Mouse (Mus musculus): ENCODE measurements around the gene Pigw. TPM values are rescaled to one million over a fixed set of nuclear protein-coding genes. Genes with fewer than 3 reads are reported as not detected.

The Pigw gene
- polyA plus RNA-seq, 1 experiment from 2014 or later, result 3.1 TPM

DNA sequence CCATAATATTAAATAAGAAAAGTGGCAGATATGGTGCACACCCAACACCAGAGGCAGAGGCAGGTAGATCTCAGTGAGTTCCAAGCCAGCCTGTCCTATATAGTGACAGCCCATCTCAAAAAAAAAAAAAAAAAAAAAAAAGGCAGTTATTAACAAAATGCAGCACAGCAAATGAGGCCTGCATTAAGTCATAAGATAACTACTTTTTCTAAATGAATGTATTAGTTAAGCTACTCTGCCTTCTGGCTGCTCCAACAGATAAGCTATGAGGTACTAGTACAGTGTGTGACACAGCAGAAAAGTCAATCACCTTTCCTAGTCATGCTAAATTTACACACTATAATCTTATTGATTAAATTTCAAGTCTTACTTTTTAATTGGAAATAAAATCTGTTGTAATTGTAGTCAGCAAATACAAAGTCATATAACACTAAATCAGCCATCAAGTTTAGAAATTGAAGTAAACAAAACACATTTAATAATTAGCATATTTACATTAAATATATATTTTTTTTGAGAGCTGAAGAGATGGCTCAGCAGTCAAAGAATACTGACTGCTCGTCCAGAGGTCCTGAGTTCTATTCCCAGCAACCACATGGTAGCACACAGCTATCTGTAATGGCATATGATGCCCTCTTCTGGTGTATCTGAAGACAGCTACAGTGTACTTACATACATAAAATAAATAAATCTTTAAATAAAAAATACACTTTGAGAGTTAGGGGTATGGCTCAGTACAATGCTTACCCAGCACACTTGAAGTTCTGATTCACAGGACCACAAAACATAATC, 6.8 kb downstream of the Pigw start:
- Histone ChIP-seq H3K9me3 (ENCODE audit: control insufficient read depth, low read length) (no peaks in the 10 kb centered on the region), H3K4me1 (ENCODE audit: control insufficient read depth, insufficient read depth, low read length) (no peaks in the 10 kb centered on the region), H3K27me3 (ENCODE audit: control insufficient read depth, insufficient read depth, low read length) (no peaks in the 10 kb centered on the region), H3K4me3 (ENCODE audit: low read depth, low read length) (no peak overlapping the region), H3K4me2 (ENCODE audit: low read depth, severe bottlenecking) (no peak overlapping the region), H3K27ac (replicated peaks; ENCODE audit: low read depth, low read length) (no peak overlapping the region), H3K36me3 (ENCODE audit: control insufficient read depth, insufficient read depth, low read length) (no peaks in the 10 kb centered on the region), H3K9ac (ENCODE audit: low read length) (no peak overlapping the region)
- DNase-seq (ENCODE audit: low spot score) (no peak), ATAC-seq (ENCODE audit: insufficient number of reproducible peaks, low FRiP score, low TSS enrichment, low read depth) (no peak)
- 66% methylated on average over 1 of the region's 1 CpGs for WGBS

DNA sequence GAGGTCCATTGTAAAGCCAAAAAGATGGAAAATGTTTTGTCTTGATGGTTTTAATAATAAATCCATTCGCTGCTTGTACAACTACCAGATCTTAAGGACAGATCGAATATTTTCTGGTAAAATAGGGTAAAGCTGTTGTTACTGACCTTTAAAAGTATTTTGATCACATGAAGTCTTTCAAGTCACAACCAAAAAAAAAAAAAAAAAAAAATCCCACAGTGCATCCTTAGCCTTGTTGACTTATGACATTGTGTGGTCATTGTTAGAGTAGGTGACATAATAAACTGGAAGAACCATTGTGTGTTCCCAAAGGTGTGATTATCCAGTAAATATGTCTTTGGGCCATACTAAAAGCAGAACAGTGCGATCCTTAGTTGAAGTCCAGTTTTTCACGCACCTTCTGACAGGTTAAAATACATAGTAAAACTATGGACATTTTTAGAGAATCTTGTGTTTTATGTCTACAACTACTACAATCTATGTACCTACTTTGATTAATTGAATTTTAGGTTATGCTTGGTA, 8.5 kb downstream of the Pigw start:
- peak overlapping the region; percentile 95 for H3K9ac ChIP-seq (ENCODE audit: low read length)
- no peak for DNase-seq (ENCODE audit: low spot score)
- no peaks in the 10 kb centered on the region for H3K9me3 ChIP-seq (ENCODE audit: control insufficient read depth, low read length)
- 79% methylated on average over 4 of the region's 4 CpGs for WGBS
- H3K4me3 ChIP-seq (ENCODE audit: low read depth, low read length), result peak overlapping the region; percentile 88
- peaks cover 6% of the 10 kb centered on the region for H3K4me1 ChIP-seq (ENCODE audit: control insufficient read depth, insufficient read depth, low read length)
- no peaks in the 10 kb centered on the region for H3K27me3 ChIP-seq (ENCODE audit: control insufficient read depth, insufficient read depth, low read length)
- H3K27ac ChIP-seq (replicated peaks; ENCODE audit: low read depth, low read length), result no peak overlapping the region
- H3K36me3 ChIP-seq (ENCODE audit: control insufficient read depth, insufficient read depth, low read length), result no peaks in the 10 kb centered on the region
- ATAC-seq (ENCODE audit: insufficient number of reproducible peaks, low FRiP score, low TSS enrichment, low read depth), result no peak
- peak overlapping the region; percentile 77 for H3K4me2 ChIP-seq (ENCODE audit: low read depth, severe bottlenecking)

DNA sequence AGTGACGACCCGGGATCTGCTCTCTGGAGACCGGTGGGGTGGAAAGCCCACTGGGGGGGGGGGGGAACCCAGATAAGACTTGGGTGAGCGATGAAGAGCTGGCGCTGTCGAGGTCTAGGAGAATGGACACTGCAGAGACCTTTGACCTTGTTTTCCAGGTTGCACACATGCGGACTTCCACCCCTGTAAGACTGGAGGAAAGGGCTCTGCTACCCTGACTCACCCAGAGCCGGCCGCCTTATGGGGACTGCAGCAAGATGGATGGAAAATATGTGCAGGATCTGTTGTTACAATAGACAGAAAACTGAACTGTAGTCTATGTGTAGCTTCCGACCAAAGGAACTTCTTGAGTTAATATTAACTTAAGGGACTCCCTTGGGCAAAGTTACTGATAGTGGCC, 9.0 kb downstream of the Pigw start:
- Histone ChIP-seq H3K36me3 (ENCODE audit: control insufficient read depth, insufficient read depth, low read length) (no peaks in the 10 kb centered on the region), H3K4me3 (ENCODE audit: low read depth, low read length) (peak overlapping the region; percentile 88), H3K4me1 (ENCODE audit: control insufficient read depth, insufficient read depth, low read length) (peaks cover 6% of the 10 kb centered on the region), H3K9ac (ENCODE audit: low read length) (peak overlapping the region; percentile 95), H3K27me3 (ENCODE audit: control insufficient read depth, insufficient read depth, low read length) (no peaks in the 10 kb centered on the region), H3K27ac (replicated peaks; ENCODE audit: low read depth, low read length) (peak overlapping the region; percentile 98), H3K4me2 (ENCODE audit: low read depth, severe bottlenecking) (peak overlapping the region; percentile 77), H3K9me3 (ENCODE audit: control insufficient read depth, low read length) (no peaks in the 10 kb centered on the region)
- ATAC-seq (ENCODE audit: insufficient number of reproducible peaks, low FRiP score, low TSS enrichment, low read depth), result peak; percentile 61
- WGBS, result 1% methylated on average over 10 of the region's 10 CpGs
- DNase-seq (ENCODE audit: low spot score), result no peak

DNA sequence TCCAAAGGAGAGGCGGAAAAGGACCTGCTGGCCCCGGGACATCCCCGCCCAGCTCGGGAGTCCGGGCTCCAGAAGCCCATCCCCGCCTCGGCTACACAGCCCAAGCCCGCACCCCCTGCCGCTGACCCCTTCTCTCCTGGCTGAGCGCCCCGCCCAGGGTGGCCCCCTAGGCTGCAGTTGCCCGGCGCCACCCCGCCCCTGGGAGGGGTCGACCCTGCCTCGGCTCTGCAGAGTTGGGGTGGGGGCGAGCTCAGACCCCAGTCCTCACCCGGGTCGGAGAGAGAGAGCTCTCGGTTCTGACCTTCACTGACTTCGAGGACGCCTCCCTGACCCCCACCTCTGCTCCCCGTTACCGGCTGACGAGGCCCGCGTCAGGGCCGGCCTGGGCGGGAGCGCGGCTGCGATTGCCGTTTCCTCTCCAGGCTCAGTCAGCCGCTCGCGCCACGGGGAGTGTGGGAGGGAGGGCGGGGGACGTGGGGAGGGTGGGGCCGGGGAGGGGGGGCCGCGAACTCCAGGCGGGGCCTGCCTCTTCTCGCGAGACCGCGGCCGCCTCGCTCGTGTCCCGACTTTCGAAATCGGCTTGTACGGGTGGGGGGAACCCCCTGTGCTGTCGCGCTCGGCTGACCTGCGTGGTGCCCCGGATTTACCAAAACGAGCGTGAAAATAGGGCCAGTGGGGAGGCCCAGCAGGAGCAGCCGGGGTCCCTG, 9.6 kb downstream of the Pigw start, which contains the start of gene Ggnbp2:
Gene Ggnbp2, minus strand, starts transcription at position 481 of the 707 bp plus-strand sequence.
- peak within 1 kb of the TSS; percentile 84 for H3K4me2 ChIP-seq (ENCODE audit: low read depth, severe bottlenecking)
- ATAC-seq (ENCODE audit: insufficient number of reproducible peaks, low FRiP score, low TSS enrichment, low read depth), result peak; percentile 89
- H3K4me3 ChIP-seq (ENCODE audit: low read depth, low read length), result peak within 1 kb of the TSS; percentile 88
- peak within 1 kb of the TSS; percentile 98 for H3K27ac ChIP-seq (replicated peaks; ENCODE audit: low read depth, low read length)
- WGBS, result under 1% methylated on average over 47 of the region's 62 CpGs
- H3K27me3 ChIP-seq (ENCODE audit: control insufficient read depth, insufficient read depth, low read length), result no peaks in the 10 kb centered on the region
- H3K4me1 ChIP-seq (ENCODE audit: control insufficient read depth, insufficient read depth, low read length), result peaks cover 6% of the 10 kb centered on the region
- no peaks in the 10 kb centered on the region for H3K9me3 ChIP-seq (ENCODE audit: control insufficient read depth, low read length)
- H3K9ac ChIP-seq (ENCODE audit: low read length), result peak within 1 kb of the TSS; percentile 95
- H3K36me3 ChIP-seq (ENCODE audit: control insufficient read depth, insufficient read depth, low read length), result no peaks in the 10 kb centered on the region
- peak; percentile 91 for DNase-seq (ENCODE audit: low spot score)

DNA sequence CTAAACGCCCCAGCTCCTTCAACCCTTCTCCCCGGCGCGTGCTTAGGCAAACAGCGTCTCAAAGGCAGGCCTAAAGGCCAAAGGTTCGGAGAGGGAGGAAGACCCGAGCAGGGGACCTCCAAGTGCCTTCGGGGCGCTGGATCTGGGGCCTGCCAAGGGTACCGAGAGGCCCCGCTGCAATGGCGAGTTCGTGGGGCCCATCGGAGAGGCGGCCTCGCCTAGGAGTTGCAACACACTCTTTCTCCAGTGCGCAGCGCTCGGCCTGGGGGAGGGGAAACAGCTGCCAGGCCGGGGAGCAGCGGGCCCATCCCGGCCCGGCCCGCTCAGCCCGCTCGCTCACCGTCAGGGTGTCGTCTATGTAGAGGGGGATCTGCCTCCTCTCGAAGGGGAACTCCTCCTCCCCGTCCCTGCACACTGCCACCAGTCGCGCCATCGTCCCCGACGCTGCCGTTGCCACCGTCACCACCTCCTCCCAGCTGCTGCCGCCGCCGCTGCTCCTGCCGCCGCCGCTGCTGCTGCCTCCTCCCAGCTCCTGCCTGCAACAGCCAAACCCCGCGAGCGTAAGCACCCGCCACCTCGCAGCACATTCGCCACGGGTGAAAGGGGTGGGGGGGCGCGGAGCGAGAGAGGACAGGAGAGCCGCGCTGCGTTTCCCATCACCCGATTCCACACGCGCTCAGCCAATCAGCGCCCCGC, 10.4 kb downstream of the Pigw start:
- peak overlapping the region; percentile 84 for H3K4me2 ChIP-seq (ENCODE audit: low read depth, severe bottlenecking)
- no peaks in the 10 kb centered on the region for H3K27me3 ChIP-seq (ENCODE audit: control insufficient read depth, insufficient read depth, low read length)
- H3K9ac ChIP-seq (ENCODE audit: low read length), result peak overlapping the region; percentile 89
- H3K4me1 ChIP-seq (ENCODE audit: control insufficient read depth, insufficient read depth, low read length), result peaks cover 6% of the 10 kb centered on the region
- peak overlapping the region; percentile 89 for H3K27ac ChIP-seq (replicated peaks; ENCODE audit: low read depth, low read length)
- no peaks in the 10 kb centered on the region for H3K36me3 ChIP-seq (ENCODE audit: control insufficient read depth, insufficient read depth, low read length)
- WGBS, result under 1% methylated on average over 58 of the region's 61 CpGs
- ATAC-seq (ENCODE audit: insufficient number of reproducible peaks, low FRiP score, low TSS enrichment, low read depth) (peak; percentile 79), DNase-seq (ENCODE audit: low spot score) (peak; percentile 98)
- H3K9me3 ChIP-seq (ENCODE audit: control insufficient read depth, low read length), result no peaks in the 10 kb centered on the region
- H3K4me3 ChIP-seq (ENCODE audit: low read depth, low read length), result peak overlapping the region; percentile 88

DNA sequence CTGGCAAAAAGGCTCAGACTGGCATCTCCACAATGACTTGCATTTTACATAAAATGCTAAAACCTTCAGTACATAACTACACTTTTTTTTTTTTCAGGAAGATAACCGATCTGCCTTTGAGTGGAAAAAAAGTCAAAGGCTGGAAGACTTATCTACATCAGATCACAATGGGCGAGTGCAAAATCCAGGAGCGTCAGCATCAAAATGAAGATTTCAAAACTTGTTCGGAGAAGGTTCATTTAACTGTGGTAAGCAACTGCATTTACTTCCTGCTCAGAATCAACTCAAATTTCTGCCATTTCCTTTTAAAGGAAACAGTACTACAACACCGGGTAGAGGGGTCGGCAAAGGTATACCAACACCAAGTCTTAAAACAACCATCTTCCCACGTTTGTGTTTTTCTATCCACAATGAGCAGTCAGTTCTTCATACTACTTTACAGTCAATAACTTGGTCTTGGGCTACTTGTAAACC, 11.3 kb downstream of the Pigw start:
- WGBS, result 18% methylated on average over 7 of the region's 7 CpGs
- Histone ChIP-seq H3K4me2 (ENCODE audit: low read depth, severe bottlenecking) (peak overlapping the region; percentile 84), H3K9ac (ENCODE audit: low read length) (peak overlapping the region; percentile 89), H3K4me3 (ENCODE audit: low read depth, low read length) (peak overlapping the region; percentile 88), H3K27ac (replicated peaks; ENCODE audit: low read depth, low read length) (no peak overlapping the region), H3K36me3 (ENCODE audit: control insufficient read depth, insufficient read depth, low read length) (no peaks in the 10 kb centered on the region), H3K9me3 (ENCODE audit: control insufficient read depth, low read length) (no peaks in the 10 kb centered on the region), H3K4me1 (ENCODE audit: control insufficient read depth, insufficient read depth, low read length) (peaks cover 6% of the 10 kb centered on the region), H3K27me3 (ENCODE audit: control insufficient read depth, insufficient read depth, low read length) (no peaks in the 10 kb centered on the region)
- ATAC-seq (ENCODE audit: insufficient number of reproducible peaks, low FRiP score, low TSS enrichment, low read depth) (no peak), DNase-seq (ENCODE audit: low spot score) (no peak)

DNA sequence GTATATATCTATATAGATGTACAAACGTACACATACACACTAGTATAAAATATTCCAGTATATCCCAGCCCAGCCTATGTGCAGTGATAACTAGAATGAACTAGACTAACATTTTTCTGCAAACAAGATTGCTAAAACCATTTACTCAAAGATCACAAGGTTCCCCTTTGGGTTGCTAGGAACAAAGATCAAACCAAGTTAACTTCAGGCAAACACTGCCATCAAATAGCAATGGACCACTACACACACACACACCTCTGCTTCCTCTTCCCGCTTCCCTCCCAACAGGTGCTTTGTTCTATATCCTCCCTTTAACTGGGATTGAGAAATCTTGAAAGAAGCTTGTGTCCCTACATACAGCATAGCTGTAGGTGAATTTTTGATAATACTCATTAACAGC, 12.5 kb downstream of the Pigw start:
- no peak overlapping the region for H3K4me3 ChIP-seq (ENCODE audit: low read depth, low read length)
- no peaks in the 10 kb centered on the region for H3K36me3 ChIP-seq (ENCODE audit: control insufficient read depth, insufficient read depth, low read length)
- H3K27me3 ChIP-seq (ENCODE audit: control insufficient read depth, insufficient read depth, low read length), result no peaks in the 10 kb centered on the region
- DNase-seq (ENCODE audit: low spot score) (no peak), ATAC-seq (ENCODE audit: insufficient number of reproducible peaks, low FRiP score, low TSS enrichment, low read depth) (no peak)
- no peaks in the 10 kb centered on the region for H3K9me3 ChIP-seq (ENCODE audit: control insufficient read depth, low read length)
- 0 out of 2 replicates have a peak overlapping the region, but pooled peaks have one; percentile 16 for H3K4me2 ChIP-seq (ENCODE audit: low read depth, severe bottlenecking)
- no peak overlapping the region for H3K9ac ChIP-seq (ENCODE audit: low read length)
- 90% methylated on average over 2 of the region's 2 CpGs for WGBS
- H3K4me1 ChIP-seq (ENCODE audit: control insufficient read depth, insufficient read depth, low read length), result peaks cover 6% of the 10 kb centered on the region
- H3K27ac ChIP-seq (replicated peaks; ENCODE audit: low read depth, low read length), result no peak overlapping the region

DNA sequence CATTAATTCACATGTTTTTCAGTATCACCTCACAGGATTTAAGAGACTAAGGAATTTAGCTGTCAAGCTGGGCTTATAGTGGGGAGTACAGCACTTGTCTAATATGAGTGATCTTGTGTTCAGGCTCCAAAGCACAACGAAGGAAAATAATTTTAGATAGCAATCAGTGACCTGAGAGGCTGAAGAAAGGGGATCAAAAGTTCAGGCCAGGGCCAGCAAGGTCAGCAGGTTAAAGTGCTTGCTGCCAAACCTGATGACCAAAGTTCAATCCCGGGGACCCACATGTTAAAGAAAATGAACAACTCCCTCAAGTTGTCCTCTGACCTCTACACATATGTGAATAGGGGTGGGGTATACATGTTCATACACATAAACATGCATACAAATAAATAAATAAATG, 14.8 kb downstream of the Pigw start:
- peaks cover 6% of the 10 kb centered on the region for H3K4me1 ChIP-seq (ENCODE audit: control insufficient read depth, insufficient read depth, low read length)
- H3K27me3 ChIP-seq (ENCODE audit: control insufficient read depth, insufficient read depth, low read length), result no peaks in the 10 kb centered on the region
- WGBS, result 59% methylated on average over 2 of the region's 2 CpGs
- H3K27ac ChIP-seq (replicated peaks; ENCODE audit: low read depth, low read length), result no peak overlapping the region
- no peaks in the 10 kb centered on the region for H3K36me3 ChIP-seq (ENCODE audit: control insufficient read depth, insufficient read depth, low read length)
- H3K9ac ChIP-seq (ENCODE audit: low read length), result no peak overlapping the region
- ATAC-seq (ENCODE audit: insufficient number of reproducible peaks, low FRiP score, low TSS enrichment, low read depth), result no peak
- no peak overlapping the region for H3K4me2 ChIP-seq (ENCODE audit: low read depth, severe bottlenecking)
- H3K9me3 ChIP-seq (ENCODE audit: control insufficient read depth, low read length), result no peaks in the 10 kb centered on the region
- DNase-seq (ENCODE audit: low spot score), result no peak
- no peak overlapping the region for H3K4me3 ChIP-seq (ENCODE audit: low read depth, low read length)
